Mouse (Mus musculus) embryonic facial prominence, embryonic 12.5 days (tissue): ENCODE measurements around the gene Ager. TPM values are rescaled to one million over a fixed set of nuclear protein-coding genes. Genes with fewer than 3 reads are reported as not detected.
A peak's percentile ranks its signal among the peaks of the same experiment; 100 is the strongest.

ENCODE experiments used
- ATAC-seq: fragments of 200-750 bp; cut with Nextera tagmentation; 2 replicates; pipeline ENCODE4 v1.8.0; 2017; ENCODE audit not compliant: insufficient number of reproducible peaks, insufficient read depth, low FRiP score, low TSS enrichment
- H3K27ac ChIP-seq: fragments of 300-500 bp; sonication (generic); 2 replicates; pipeline ENCODE4 v1.5.1; 2016; ENCODE audit warnings: mild to moderate bottlenecking
- H3K27me3 ChIP-seq: fragments of 300-500 bp; sonication (generic); 2 replicates; pipeline ENCODE4 v1.6.1; 2016; ENCODE audit warnings: mild to moderate bottlenecking, moderate library complexity
- H3K36me3 ChIP-seq: fragments of 300-500 bp; sonication (generic); 2 replicates; pipeline ENCODE4 v1.6.1; 2016; ENCODE audit warnings: mild to moderate bottlenecking
- H3K4me1 ChIP-seq: fragments of 300-500 bp; sonication (generic); 2 replicates; pipeline ENCODE4 v1.6.1; 2016
- H3K4me2 ChIP-seq: fragments of 300-500 bp; sonication (generic); replicated peaks from 2 replicates; pipeline ENCODE4 v1.6.1; 2016; ENCODE audit warnings: mild to moderate bottlenecking, moderate library complexity
- H3K4me3 ChIP-seq: fragments of 300-500 bp; sonication (generic); 2 replicates; pipeline ENCODE4 v1.5.1; 2016; ENCODE audit warnings: mild to moderate bottlenecking
- H3K9ac ChIP-seq: fragments of 300-500 bp; sonication (generic); 2 replicates; pipeline ENCODE4 v1.6.1; 2016; ENCODE audit warnings: mild to moderate bottlenecking, moderate library complexity
- H3K9me3 ChIP-seq: fragments of 300-500 bp; sonication (generic); 2 replicates; pipeline ENCODE4 v1.6.1; 2016; ENCODE audit warnings: mild to moderate bottlenecking, moderate library complexity
- WGBS: fragments of 180-500 bp; shearing (Covaris S2); methylation state at CpG from one replicate; pipeline ENCODE4 v1.1.7; 2016; 5-methylcytosine and 5-hydroxymethylcytosine counted together
- polyA plus RNA-seq: library from polyadenylated mRNA; unstranded; fragments of >200 nt; fragmentation: Nextera tagmentation; extraction: Ambion mirVana; gene quantifications from 2 replicates; pipeline ENCODE4 v1.2.1, GENCODE M21; 2016

Ager gene
- polyA plus RNA-seq, 1 experiment from 2014 or later, result 3.1 TPM

DNA sequence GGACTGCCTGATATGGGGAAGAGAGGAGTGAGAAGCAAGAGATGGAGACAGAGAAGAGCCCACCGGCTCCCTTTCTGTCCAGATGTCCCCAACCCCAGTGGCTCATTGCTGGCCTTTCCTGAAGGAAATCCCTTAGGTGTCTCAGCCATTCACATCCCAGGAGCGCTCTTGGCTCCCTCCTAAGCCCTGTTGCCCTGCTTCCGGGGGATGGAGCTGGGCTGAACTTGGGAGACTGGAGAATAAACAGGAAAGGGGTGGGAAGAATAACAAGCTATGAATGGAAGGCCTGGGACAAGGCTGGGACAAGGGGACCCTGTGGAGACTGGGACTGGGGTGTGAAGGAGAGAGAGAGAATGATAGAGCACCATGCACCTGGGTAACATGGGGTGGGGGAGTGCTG, 32.9 kb upstream of the Ager start:
- Histone ChIP-seq H3K4me3 (no peak overlapping the region), H3K27me3 (no peaks in the 10 kb centered on the region; the same call in 1 of the 2 replicates), H3K9me3 (no peaks in the 10 kb centered on the region), H3K9ac (no peak overlapping the region), H3K4me1 (peaks cover 8% of the 10 kb centered on the region), H3K4me2 (0 out of 2 replicates have a peak overlapping the region, but pooled peaks have one; percentile 21), H3K36me3 (no peaks in the 10 kb centered on the region), H3K27ac (peak overlapping the region; percentile 63; the same call in 1 of the 2 replicates)
- 39% methylated on average over 3 of the region's 3 CpGs for WGBS
- ATAC-seq, result no peak

DNA sequence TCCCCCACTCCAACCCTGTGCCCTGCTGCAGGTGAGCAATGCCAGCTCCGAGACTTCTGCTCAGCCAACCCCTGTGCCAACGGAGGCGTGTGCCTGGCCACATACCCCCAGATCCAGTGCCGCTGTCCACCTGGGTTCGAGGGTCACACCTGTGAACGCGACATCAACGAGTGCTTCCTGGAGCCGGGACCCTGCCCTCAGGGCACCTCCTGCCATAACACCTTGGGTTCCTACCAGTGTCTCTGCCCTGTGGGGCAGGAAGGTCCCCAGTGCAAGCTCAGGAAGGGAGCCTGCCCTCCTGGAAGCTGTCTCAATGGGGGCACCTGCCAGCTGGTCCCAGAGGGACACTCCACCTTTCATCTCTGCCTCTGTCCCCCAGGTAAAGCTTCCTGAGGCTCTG, 30.4 kb upstream of the Ager start:
- no peak overlapping the region for H3K27ac ChIP-seq
- H3K4me1 ChIP-seq, result peaks cover 8% of the 10 kb centered on the region
- no peaks in the 10 kb centered on the region for H3K36me3 ChIP-seq
- peaks cover 3% of the 10 kb centered on the region; the same call in 1 of the 2 replicates for H3K27me3 ChIP-seq
- no peaks in the 10 kb centered on the region for H3K9me3 ChIP-seq
- no peak for ATAC-seq
- no peak overlapping the region for H3K4me2 ChIP-seq
- no peak overlapping the region; the same call in 1 of the 2 replicates for H3K9ac ChIP-seq
- WGBS, result 66% methylated on average over 9 of the region's 9 CpGs
- H3K4me3 ChIP-seq, result no peak overlapping the region

DNA sequence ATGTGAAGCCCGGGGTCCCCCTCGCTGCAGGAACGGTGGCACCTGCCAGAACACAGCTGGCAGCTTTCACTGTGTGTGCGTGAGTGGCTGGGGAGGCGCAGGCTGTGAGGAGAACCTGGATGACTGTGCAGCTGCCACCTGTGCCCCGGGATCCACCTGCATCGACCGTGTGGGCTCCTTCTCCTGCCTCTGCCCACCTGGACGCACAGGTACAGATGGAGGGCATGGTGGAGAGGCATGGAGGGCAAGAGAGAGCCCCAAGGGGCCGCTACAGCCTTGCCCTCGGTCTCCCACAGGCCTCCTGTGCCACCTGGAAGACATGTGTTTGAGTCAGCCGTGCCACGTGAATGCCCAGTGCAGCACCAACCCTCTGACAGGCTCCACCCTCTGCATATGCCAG, 29.2 kb upstream of the Ager start:
- no peak overlapping the region for H3K4me3 ChIP-seq
- WGBS, result 85% methylated on average over 13 of the region's 13 CpGs
- no peak overlapping the region for H3K4me2 ChIP-seq
- H3K9ac ChIP-seq, result no peak overlapping the region
- peaks cover 3% of the 10 kb centered on the region; the same call in 1 of the 2 replicates for H3K27me3 ChIP-seq
- no peaks in the 10 kb centered on the region for H3K9me3 ChIP-seq
- H3K36me3 ChIP-seq, result no peaks in the 10 kb centered on the region
- peaks cover 8% of the 10 kb centered on the region for H3K4me1 ChIP-seq
- no peak overlapping the region for H3K27ac ChIP-seq
- ATAC-seq, result no peak

DNA sequence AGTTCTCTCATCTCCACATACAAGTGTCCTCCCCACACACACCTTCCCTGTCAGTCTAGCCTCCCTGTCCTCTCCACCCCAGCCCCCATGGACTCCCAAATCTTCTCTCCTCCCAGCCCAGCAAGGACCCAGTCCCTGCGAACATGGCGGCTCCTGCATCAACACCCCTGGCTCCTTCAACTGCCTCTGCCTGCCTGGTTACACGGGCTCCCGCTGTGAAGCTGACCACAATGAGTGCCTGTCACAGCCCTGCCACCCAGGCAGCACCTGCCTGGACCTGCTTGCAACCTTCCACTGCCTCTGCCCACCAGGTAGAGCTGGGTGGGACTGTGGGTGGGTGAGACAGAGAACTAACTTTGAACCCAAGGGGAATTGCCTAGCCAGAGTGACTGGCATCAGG, 27.7 kb upstream of the Ager start:
- 72% methylated on average over 4 of the region's 4 CpGs for WGBS
- no peak overlapping the region for H3K9ac ChIP-seq
- no peak overlapping the region for H3K27ac ChIP-seq
- no peaks in the 10 kb centered on the region for H3K36me3 ChIP-seq
- no peak for ATAC-seq
- H3K4me2 ChIP-seq, result no peak overlapping the region
- H3K4me1 ChIP-seq, result no peaks in the 10 kb centered on the region
- H3K9me3 ChIP-seq, result no peaks in the 10 kb centered on the region
- peaks cover 3% of the 10 kb centered on the region; the same call in 1 of the 2 replicates for H3K27me3 ChIP-seq
- H3K4me3 ChIP-seq, result no peak overlapping the region

DNA sequence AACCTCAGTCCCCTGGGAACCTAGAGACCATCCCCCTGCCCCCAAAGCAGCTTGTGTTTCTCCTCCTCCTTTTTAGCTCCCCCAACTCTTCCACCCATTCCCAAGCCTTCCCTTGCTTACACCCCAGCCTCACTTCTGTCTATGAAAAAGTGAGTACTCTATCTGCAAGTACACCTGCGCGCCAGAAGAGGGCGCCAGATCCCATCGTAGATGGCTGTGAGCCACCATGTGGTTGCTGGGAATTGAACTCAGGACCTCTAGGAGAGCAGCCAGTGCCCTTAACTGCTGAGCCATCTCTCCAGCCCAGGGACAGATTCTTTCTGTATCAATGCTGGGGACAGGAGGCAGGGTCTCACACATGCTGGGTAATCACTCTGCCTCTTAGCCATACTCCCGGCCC, 25.8 kb upstream of the Ager start:
- 14% methylated on average over 5 of the region's 5 CpGs for WGBS
- no peak overlapping the region for H3K9ac ChIP-seq
- H3K36me3 ChIP-seq, result no peaks in the 10 kb centered on the region
- H3K27ac ChIP-seq, result no peak overlapping the region
- no peak for ATAC-seq
- H3K4me3 ChIP-seq, result no peak overlapping the region
- no peaks in the 10 kb centered on the region for H3K9me3 ChIP-seq
- no peaks in the 10 kb centered on the region for H3K4me1 ChIP-seq
- peaks cover 3% of the 10 kb centered on the region; the same call in 1 of the 2 replicates for H3K27me3 ChIP-seq
- H3K4me2 ChIP-seq, result no peak overlapping the region

DNA sequence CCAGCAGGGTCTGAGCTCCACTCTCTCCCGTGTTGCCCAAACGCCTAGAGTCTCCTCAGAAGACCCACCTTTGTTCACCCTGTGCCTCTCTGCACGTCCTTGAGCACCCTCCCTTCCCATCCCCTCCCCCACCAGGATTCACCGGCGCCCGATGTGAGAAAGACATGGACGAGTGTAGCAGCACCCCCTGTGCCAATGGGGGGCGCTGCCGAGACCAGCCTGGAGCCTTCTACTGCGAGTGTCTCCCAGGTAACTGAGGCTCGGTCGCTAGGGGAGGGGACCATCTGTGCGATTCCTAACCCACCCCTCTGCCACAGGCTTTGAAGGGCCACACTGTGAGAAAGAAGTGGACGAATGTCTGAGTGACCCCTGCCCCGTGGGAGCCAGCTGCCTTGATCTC, 25.3 kb upstream of the Ager start:
- H3K4me3 ChIP-seq, result no peak overlapping the region
- no peak overlapping the region for H3K27ac ChIP-seq
- no peak overlapping the region for H3K9ac ChIP-seq
- H3K4me1 ChIP-seq, result no peaks in the 10 kb centered on the region
- H3K27me3 ChIP-seq, result peaks cover 3% of the 10 kb centered on the region; the same call in 1 of the 2 replicates
- no peak for ATAC-seq
- no peaks in the 10 kb centered on the region for H3K36me3 ChIP-seq
- no peak overlapping the region for H3K4me2 ChIP-seq
- 8% methylated on average over 15 of the region's 15 CpGs for WGBS
- no peaks in the 10 kb centered on the region for H3K9me3 ChIP-seq

DNA sequence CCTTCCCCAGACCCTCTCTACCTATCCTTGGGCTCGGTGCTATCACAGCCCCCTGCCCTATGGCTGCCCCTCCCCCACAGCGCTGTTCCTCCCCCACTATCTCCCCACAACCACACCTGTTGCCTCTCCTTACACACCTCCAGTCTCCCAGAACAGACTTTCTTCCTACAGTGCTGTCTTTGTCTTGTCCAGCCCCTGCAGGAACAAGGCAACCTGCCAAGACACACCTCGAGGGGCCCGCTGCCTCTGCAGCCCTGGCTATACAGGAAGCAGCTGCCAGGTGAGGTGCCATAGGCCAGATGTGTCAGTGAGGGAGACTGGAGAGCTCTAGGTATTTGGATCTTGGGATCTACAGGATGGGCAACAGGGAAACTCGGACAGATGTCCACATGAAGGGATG, 21.1 kb upstream of the Ager start:
- Histone ChIP-seq H3K4me2 (no peak overlapping the region), H3K4me3 (no peak overlapping the region), H3K27ac (no peak overlapping the region), H3K9me3 (no peaks in the 10 kb centered on the region), H3K27me3 (no peaks in the 10 kb centered on the region; the same call in 1 of the 2 replicates), H3K4me1 (no peaks in the 10 kb centered on the region), H3K9ac (no peak overlapping the region), H3K36me3 (no peaks in the 10 kb centered on the region)
- WGBS, result 60% methylated on average over 5 of the region's 5 CpGs
- ATAC-seq, result no peak

DNA sequence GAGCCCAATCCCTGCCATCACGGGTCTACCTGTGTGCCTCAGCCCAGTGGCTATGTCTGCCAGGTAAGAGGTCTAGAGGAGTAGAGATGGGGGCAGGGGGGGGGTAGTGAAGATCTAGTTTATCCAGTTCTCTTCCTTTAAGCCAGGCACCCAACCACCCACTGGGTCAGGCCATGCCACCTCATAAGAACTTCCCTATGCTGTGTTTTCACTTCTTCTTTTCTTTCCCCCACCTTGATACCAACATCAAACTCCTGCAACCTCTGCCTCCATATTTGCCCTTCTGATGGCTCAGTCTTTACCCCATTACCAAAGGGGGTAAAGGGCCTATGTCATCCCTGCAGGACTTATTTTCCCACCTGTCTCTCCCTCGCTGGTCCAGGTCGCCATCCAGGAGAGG, 19.6 kb upstream of the Ager start:
- no peak overlapping the region for H3K9ac ChIP-seq
- no peak overlapping the region for H3K4me2 ChIP-seq
- WGBS, result 80% methylated on average over 3 of the region's 3 CpGs
- no peak overlapping the region for H3K27ac ChIP-seq
- ATAC-seq, result no peak
- H3K4me1 ChIP-seq, result no peaks in the 10 kb centered on the region
- H3K27me3 ChIP-seq, result no peaks in the 10 kb centered on the region
- no peaks in the 10 kb centered on the region for H3K36me3 ChIP-seq
- no peak overlapping the region for H3K4me3 ChIP-seq
- no peaks in the 10 kb centered on the region for H3K9me3 ChIP-seq

DNA sequence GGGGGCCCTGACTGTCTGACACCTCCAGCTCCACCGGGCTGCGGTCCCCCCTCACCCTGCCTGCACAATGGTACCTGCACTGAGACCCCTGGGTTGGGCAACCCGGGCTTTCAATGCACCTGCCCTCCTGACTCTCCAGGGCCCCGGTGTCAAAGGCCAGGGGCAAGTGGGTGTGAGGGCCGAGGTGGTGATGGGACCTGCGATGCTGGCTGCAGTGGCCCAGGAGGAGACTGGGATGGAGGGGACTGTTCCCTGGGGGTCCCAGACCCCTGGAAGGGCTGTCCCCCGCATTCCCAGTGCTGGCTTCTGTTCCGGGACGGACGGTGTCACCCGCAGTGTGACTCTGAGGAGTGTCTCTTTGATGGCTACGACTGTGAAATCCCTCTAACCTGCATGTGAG, 15.1 kb upstream of the Ager start:
- Histone ChIP-seq H3K4me1 (peaks cover 9% of the 10 kb centered on the region), H3K36me3 (no peaks in the 10 kb centered on the region), H3K4me3 (no peak overlapping the region), H3K27me3 (no peaks in the 10 kb centered on the region), H3K4me2 (no peak overlapping the region), H3K9ac (no peak overlapping the region), H3K27ac (no peak overlapping the region), H3K9me3 (no peaks in the 10 kb centered on the region)
- 84% methylated on average over 12 of the region's 12 CpGs for WGBS
- ATAC-seq, result no peak

DNA sequence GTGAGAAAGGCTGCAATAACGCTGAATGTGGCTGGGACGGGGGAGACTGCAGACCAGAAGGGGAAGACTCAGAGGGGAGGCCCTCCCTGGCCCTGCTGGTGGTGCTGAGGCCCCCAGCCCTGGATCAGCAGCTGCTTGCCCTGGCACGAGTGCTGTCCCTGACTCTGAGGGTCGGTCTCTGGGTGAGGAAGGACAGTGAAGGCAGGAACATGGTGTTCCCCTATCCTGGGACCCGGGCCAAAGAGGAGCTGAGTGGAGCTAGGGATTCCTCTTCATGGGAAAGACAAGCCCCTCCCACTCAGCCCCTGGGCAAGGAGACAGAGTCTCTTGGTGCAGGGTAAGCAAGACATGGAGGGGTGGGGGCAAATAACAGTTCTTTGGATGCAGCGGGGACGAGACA, 14.3 kb upstream of the Ager start:
- peaks cover 15% of the 10 kb centered on the region for H3K4me1 ChIP-seq
- ATAC-seq, result no peak
- no peak overlapping the region for H3K27ac ChIP-seq
- no peaks in the 10 kb centered on the region for H3K27me3 ChIP-seq
- no peaks in the 10 kb centered on the region for H3K9me3 ChIP-seq
- H3K4me2 ChIP-seq, result no peak overlapping the region
- no peaks in the 10 kb centered on the region for H3K36me3 ChIP-seq
- no peak overlapping the region for H3K4me3 ChIP-seq
- WGBS, result 64% methylated on average over 7 of the region's 7 CpGs
- H3K9ac ChIP-seq, result no peak overlapping the region

DNA sequence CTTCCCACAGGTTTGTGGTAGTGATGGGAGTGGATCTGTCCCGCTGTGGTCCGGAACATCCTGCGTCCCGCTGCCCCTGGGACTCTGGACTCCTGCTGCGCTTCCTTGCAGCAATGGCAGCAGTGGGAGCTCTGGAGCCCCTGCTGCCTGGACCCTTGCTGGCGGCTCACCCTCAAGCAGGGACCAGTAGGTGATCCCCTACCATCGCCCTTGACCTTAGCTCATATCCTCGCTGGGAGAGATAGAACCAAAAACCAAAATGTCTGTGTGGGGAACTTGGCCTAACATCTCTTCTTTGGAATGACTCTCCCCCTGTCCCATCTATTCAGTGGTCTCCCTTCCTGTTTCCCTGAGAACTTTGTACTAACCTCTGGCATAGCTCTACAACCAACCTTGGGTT, 13.8 kb upstream of the Ager start:
- Histone ChIP-seq H3K27me3 (no peaks in the 10 kb centered on the region), H3K36me3 (no peaks in the 10 kb centered on the region), H3K9me3 (no peaks in the 10 kb centered on the region), H3K4me3 (no peak overlapping the region), H3K4me1 (peaks cover 17% of the 10 kb centered on the region), H3K9ac (no peak overlapping the region), H3K27ac (no peak overlapping the region), H3K4me2 (no peak overlapping the region)
- 75% methylated on average over 8 of the region's 8 CpGs for WGBS
- no peak for ATAC-seq

DNA sequence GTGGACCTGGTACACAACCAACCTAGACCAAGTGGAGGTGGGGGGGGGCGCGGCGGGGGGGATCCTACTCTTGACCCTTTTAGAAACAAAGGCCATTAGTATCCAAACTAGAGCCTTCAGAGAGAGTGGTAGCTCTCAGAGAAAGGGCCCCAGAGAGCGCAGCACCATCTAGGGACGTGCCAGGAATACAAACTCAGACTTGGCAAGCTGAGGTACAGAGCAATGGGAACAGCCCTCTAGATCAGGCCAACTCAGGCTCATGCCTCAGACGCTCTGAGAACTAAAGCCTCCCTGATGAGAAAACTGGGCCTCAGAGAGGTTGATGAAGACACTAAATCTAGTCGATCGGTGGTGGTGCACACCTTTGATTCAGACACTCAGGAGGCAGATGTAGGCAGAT, 12.5 kb upstream of the Ager start:
- H3K36me3 ChIP-seq, result no peaks in the 10 kb centered on the region
- H3K27ac ChIP-seq, result no peak overlapping the region
- H3K27me3 ChIP-seq, result no peaks in the 10 kb centered on the region
- ATAC-seq, result no peak
- H3K4me1 ChIP-seq, result peaks cover 30% of the 10 kb centered on the region
- no peaks in the 10 kb centered on the region for H3K9me3 ChIP-seq
- no peak overlapping the region for H3K9ac ChIP-seq
- no peak overlapping the region for H3K4me3 ChIP-seq
- 87% methylated on average over 8 of the region's 8 CpGs for WGBS
- H3K4me2 ChIP-seq, result no peak overlapping the region
